Mouse (Mus musculus) CD4-positive, CD25-positive, alpha-beta regulatory T cell, adult 2 months (primary cell): ENCODE measurements around the gene Tnfrsf1b.
"Not testable (repeated sequence)": the region's sequence is repeated elsewhere in the genome, so short reads cannot be mapped to it uniquely, and the experiment has no call there.

Experiments
- DNase-seq: peaks from one replicate; pipeline ENCODE4 v3.0.0-alpha.2; 2012; ENCODE audit warnings: low read depth, low spot score

Tnfrsf1b gene

GRCm38 (mm10) chr4:145188561-145188960, 58.1 kb downstream of the Tnfrsf1b start:
- no peak for DNase-seq

GRCm38 (mm10) chr4:145187619-145188018, 59.1 kb downstream of the Tnfrsf1b start:
- no peak for DNase-seq

- no peak for DNase-seq
Observed at GRCm38 (mm10) chr4:145178918-145179549, 67.6 kb downstream of the Tnfrsf1b start.

- not testable (repeated sequence) for DNase-seq
Observed at GRCm38 (mm10) chr4:145165542-145165941, 81.1 kb downstream of the Tnfrsf1b start.

GRCm38 (mm10) chr4:145164111-145164510, 82.6 kb downstream of the Tnfrsf1b start:
- DNase-seq: no peak
